Mouse (Mus musculus) lung, postnatal 0 days (tissue): ENCODE data around the gene Ranbp17. TPM values are rescaled to one million over a fixed set of nuclear protein-coding genes. Genes with fewer than 3 reads are reported as not detected.

Source experiments
- ATAC-seq: fragments of 200-750 bp; cut with Nextera tagmentation; 2 replicates; pipeline ENCODE4 v1.8.0; 2017; ENCODE audit warnings: moderate library complexity
- DNase-seq: peaks from one replicate; pipeline ENCODE4 v3.0.0-alpha.2; 2016; ENCODE audit warnings: low spot score
- H3K27ac ChIP-seq: fragments of 300-500 bp; sonication (generic); 2 replicates; pipeline ENCODE4 v1.5.1; 2014; ENCODE audit warnings: antibody characterized with exemption, mild to moderate bottlenecking, low read length, mixed read lengths
- H3K27me3 ChIP-seq: fragments of 300-500 bp; sonication (generic); replicated peaks from 2 replicates; pipeline ENCODE4 v1.6.1; 2014; ENCODE audit warnings: low read length, mixed read lengths; ENCODE audit not compliant: insufficient read depth
- H3K36me3 ChIP-seq: fragments of 300-500 bp; sonication (generic); 2 replicates; pipeline ENCODE4 v1.6.1; 2014; ENCODE audit warnings: low read length, mixed read lengths; ENCODE audit not compliant: insufficient read depth
- H3K4me1 ChIP-seq: fragments of 300-500 bp; sonication (generic); 2 replicates; pipeline ENCODE4 v1.6.1; 2014; ENCODE audit warnings: antibody characterized with exemption, low read depth, low read length, mixed read lengths; ENCODE audit not compliant: insufficient read depth
- H3K4me2 ChIP-seq: fragments of 300-500 bp; sonication (generic); replicated peaks from 2 replicates; pipeline ENCODE4 v1.6.1; 2014; ENCODE audit warnings: low read depth, mild to moderate bottlenecking, low read length, moderate library complexity, mixed read lengths
- H3K4me3 ChIP-seq: fragments of 300-500 bp; sonication (generic); 2 replicates; pipeline ENCODE4 v1.5.1; 2014; ENCODE audit warnings: low read depth, low read length
- H3K9ac ChIP-seq: fragments of 300-500 bp; sonication (generic); replicated peaks from 2 replicates; pipeline ENCODE4 v1.6.1; 2014; ENCODE audit warnings: low read depth, mild to moderate bottlenecking
- H3K9me3 ChIP-seq: fragments of 300-500 bp; sonication (generic); 2 replicates; pipeline ENCODE4 v1.6.1; 2016; ENCODE audit warnings: low read length, mixed read lengths
- CTCF ChIP-seq: IDR thresholded peaks from 2 replicates; pipeline ENCODE4 v1.5.1; 2016; ENCODE audit warnings: antibody characterized with exemption, mild to moderate bottlenecking
- EP300 ChIP-seq: IDR thresholded peaks from 2 replicates; pipeline ENCODE4 v1.6.1; 2016; ENCODE audit warnings: antibody characterized with exemption, mild to moderate bottlenecking, control low read depth
- WGBS: fragments of 180-500 bp; shearing (Covaris S2); extraction: QIAGEN DNeasy Blood & Tissue Kit; methylation state at CpG from one replicate; pipeline ENCODE4 v1.1.7; 2014; 5-methylcytosine and 5-hydroxymethylcytosine counted together
- polyA plus RNA-seq: library from polyadenylated mRNA; unstranded; fragments of >200 nt; fragmentation: Nextera tagmentation; extraction: Ambion mirVana; gene quantifications from 2 replicates; pipeline ENCODE4 v1.2.1, GENCODE M21; 2015

The Ranbp17 gene
- polyA plus RNA-seq, 1 experiment from 2014 or later: 2.5 TPM

- Histone ChIP-seq H3K9me3 (no peaks in the 10 kb centered on the region), H3K4me2 (no peak overlapping the region; the same call in 1 of the 2 replicates), H3K4me3 (peak overlapping the region; percentile 27), H3K27ac (no peak overlapping the region), H3K36me3 (no peaks in the 10 kb centered on the region), H3K4me1 (peaks cover 16% of the 10 kb centered on the region), H3K27me3 (peaks cover 78% of the 10 kb centered on the region), H3K9ac (no peak overlapping the region)
- 3% methylated on average over 22 of the region's 47 CpGs for WGBS
- DNase-seq (no peak), ATAC-seq (no peak)
- TF ChIP-seq CTCF: no peak
- TF ChIP-seq EP300: no peak
Observed at GRCm38 (mm10) chr11:33202972-33203371, 310.6 kb downstream of the Ranbp17 start.

GRCm38 (mm10) chr11:33202296-33202695 lies 311.2 kb downstream of the Ranbp17 start:
- DNase-seq: no peak
- WGBS: 3% methylated on average over 25 of the region's 37 CpGs

GRCm38 (mm10) chr11:33201626-33202010 lies 311.9 kb downstream of the Ranbp17 start:
- no peaks in the 10 kb centered on the region for H3K36me3 ChIP-seq
- H3K9ac ChIP-seq: no peak overlapping the region
- peaks cover 90% of the 10 kb centered on the region for H3K27me3 ChIP-seq
- no peak for TF ChIP-seq CTCF
- TF ChIP-seq EP300: no peak
- DNase-seq: no peak
- WGBS: 4% methylated on average over 16 of the region's 19 CpGs
- H3K9me3 ChIP-seq: no peaks in the 10 kb centered on the region
- no peak for ATAC-seq
- H3K27ac ChIP-seq: no peak overlapping the region
- peak overlapping the region; percentile 48; the same call in 1 of the 2 replicates for H3K4me2 ChIP-seq
- H3K4me3 ChIP-seq: peak overlapping the region; percentile 25; the same call in 1 of the 2 replicates
- H3K4me1 ChIP-seq: peaks cover 16% of the 10 kb centered on the region

More at GRCm38 (mm10) chr11:33202296-33202695, 311.2 kb downstream of the Ranbp17 start:
- Histone ChIP-seq H3K4me1 (peaks cover 16% of the 10 kb centered on the region), H3K36me3 (no peaks in the 10 kb centered on the region), H3K27ac (no peak overlapping the region), H3K9me3 (no peaks in the 10 kb centered on the region), H3K27me3 (peaks cover 85% of the 10 kb centered on the region), H3K4me2 (no peak overlapping the region), H3K4me3 (no peak overlapping the region), H3K9ac (no peak overlapping the region)
- no peak for TF ChIP-seq EP300
- TF ChIP-seq CTCF: peak; percentile 24; the same call in 1 of the 2 replicates
- ATAC-seq: no peak

GRCm38 (mm10) chr11:33200764-33201625 lies 312.6 kb downstream of the Ranbp17 start:
- Histone ChIP-seq H3K4me1 (peaks cover 16% of the 10 kb centered on the region), H3K9ac (no peak overlapping the region), H3K36me3 (no peaks in the 10 kb centered on the region), H3K9me3 (no peaks in the 10 kb centered on the region), H3K4me2 (peak overlapping the region; percentile 48), H3K27ac (no peak overlapping the region), H3K27me3 (peaks cover 90% of the 10 kb centered on the region), H3K4me3 (peak overlapping the region; percentile 25)
- peak; percentile 59 for ATAC-seq
- TF ChIP-seq EP300: no peak
- no peak for TF ChIP-seq CTCF
- WGBS: 3% methylated on average over 53 of the region's 76 CpGs
- peak; percentile 39 for DNase-seq

GRCm38 (mm10) chr11:33199906-33200763 lies 313.4 kb downstream of the Ranbp17 start:
- Histone ChIP-seq H3K9me3 (no peaks in the 10 kb centered on the region), H3K4me2 (peak overlapping the region; percentile 48)

GRCm38 (mm10) chr11:33199117-33199514 lies 314.4 kb downstream of the Ranbp17 start:
- Histone ChIP-seq H3K4me3 (no peak overlapping the region), H3K27ac (no peak overlapping the region), H3K36me3 (no peaks in the 10 kb centered on the region), H3K4me1 (peaks cover 16% of the 10 kb centered on the region), H3K9ac (no peak overlapping the region), H3K9me3 (no peaks in the 10 kb centered on the region), H3K27me3 (peaks cover 87% of the 10 kb centered on the region), H3K4me2 (no peak overlapping the region)
- TF ChIP-seq EP300: no peak
- no peak for TF ChIP-seq CTCF
- no peak for DNase-seq
- 4% methylated on average over 15 of the region's 15 CpGs for WGBS
- ATAC-seq: no peak

More at GRCm38 (mm10) chr11:33199906-33200763, 313.4 kb downstream of the Ranbp17 start:
- WGBS: 2% methylated on average over 45 of the region's 45 CpGs
- peaks cover 16% of the 10 kb centered on the region for H3K4me1 ChIP-seq
- peak overlapping the region; percentile 25 for H3K4me3 ChIP-seq
- H3K36me3 ChIP-seq: no peaks in the 10 kb centered on the region
- no peak overlapping the region for H3K27ac ChIP-seq
- TF ChIP-seq CTCF: no peak
- TF ChIP-seq EP300: no peak
- DNase-seq: no peak
- peaks cover 90% of the 10 kb centered on the region for H3K27me3 ChIP-seq
- H3K9ac ChIP-seq: no peak overlapping the region
- ATAC-seq: no peak
